Mouse (Mus musculus): ENCODE data around the gene Zkscan5.
"Not testable (repeated sequence)": the region's sequence is repeated elsewhere in the genome, so short reads cannot be mapped to it uniquely, and the experiment has no call there.

Zkscan5 gene

DNA sequence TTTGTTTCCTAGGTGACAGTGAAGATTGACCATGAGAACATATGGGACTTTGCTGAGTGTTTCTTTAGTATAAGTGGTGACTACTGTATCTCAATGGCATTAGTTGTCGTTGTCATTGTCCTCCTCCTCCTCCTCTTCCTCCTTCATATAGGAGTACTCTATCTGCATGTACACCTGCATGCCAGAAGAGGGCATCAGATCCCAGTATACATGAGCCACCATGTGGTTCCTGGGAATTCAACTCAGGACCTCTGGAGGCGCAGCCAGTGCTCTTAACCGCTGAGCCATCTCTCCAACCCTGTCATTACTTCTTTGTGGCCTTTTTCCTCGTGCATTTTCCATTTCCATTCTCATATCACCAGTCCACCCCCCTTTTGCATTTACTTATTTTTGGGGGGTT, 10.3 kb downstream of the Zkscan5 start:
- DNase-seq = no peak

DNA sequence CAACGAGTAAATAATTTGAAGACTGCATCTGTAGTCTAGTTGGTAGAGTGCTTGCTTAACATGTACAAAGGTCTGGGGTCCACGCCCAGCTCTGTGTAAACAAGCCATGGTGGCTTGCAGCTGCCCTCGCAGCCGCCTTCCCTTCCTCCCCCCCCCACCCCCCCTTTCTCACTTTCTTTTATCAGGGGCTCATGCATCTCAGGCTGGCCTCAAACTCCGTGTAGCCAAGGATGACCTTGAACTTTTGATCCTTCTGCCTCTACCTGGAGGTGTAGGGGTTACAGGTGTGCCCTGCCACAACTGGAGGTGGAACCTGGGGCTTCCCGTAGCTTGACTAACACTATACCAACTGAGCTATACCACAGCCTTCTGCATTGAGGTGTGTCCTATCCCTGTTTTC, 13.4 kb downstream of the Zkscan5 start:
- DNase-seq = no peak

DNA sequence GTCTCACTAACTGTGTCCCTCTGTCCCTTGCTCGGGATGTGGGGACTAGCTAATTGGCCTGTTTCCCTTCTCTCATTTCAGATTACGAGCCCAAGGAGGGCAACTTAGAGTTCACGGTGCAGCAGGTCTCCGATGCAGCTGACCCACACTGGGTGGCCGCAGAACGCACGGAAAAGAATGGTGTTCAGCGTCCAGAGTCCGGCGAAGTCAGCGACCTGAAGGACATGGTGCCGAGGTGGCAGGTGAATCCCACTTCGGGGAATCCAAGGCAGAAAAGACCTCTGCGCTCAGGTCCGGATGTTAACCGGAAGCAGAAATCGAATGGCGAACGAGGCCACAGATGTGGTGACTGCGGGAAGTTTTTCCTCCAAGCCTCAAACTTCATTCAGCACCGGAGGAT, 13.8 kb downstream of the Zkscan5 start:
- DNase-seq = no peak

DNA sequence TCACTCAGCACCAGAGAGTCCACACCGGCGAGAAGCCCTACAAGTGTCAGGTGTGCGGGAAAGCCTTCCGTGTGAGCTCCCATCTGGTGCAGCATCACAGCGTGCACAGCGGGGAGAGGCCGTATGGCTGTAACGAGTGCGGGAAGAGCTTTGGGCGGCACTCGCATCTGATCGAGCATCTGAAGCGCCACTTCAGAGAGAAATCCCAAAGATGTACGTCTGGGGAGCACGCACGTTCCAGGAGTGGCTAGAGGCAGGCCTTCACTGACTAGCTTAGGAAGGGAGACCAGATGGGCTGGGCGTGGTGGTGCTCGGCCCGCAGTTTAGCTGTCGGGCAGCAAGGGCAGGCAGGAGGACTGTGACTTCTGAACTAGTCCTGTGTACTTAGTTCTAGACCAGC, 14.3 kb downstream of the Zkscan5 start:
- DNase-seq = no peak

DNA sequence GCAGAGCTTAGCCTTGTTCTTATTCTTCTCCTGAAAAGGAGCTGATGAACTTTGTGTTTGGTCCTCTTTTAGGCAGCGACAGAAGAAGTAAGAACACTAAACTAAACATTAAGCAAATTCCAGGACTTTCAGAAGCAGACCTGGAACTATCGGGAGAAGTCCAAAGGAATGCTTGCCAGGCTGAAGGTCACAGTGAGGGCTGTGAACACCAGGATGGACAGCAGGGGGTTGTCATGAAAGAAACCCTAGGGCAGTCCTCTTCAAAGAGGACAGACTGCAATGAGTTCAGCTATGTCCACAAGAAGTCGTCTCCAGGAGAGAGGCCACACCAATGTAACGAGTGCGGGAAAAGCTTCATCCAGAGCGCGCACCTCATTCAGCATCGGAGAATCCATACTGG, 15.6 kb downstream of the Zkscan5 start:
- no peak for DNase-seq

DNA sequence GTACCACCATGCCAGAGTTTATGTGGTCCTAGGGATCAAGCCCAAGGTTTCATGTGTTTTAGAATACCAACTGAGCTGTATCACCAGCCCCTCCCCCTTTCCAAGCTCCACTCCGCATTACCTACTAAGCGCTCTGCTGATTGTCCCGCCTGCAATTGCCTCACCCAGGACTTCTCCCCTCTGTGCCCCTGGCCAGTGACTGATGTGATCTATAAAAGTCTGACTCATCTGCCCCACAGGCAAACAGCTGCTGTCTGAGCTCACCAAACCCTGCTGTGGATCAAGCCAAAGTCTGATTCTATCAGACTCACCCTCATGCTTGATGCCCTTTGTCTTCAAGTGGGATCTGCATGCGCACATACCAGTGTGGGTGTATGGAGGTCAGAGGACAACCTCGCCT, 18.5 kb downstream of the Zkscan5 start:
- DNase-seq = no peak

DNA sequence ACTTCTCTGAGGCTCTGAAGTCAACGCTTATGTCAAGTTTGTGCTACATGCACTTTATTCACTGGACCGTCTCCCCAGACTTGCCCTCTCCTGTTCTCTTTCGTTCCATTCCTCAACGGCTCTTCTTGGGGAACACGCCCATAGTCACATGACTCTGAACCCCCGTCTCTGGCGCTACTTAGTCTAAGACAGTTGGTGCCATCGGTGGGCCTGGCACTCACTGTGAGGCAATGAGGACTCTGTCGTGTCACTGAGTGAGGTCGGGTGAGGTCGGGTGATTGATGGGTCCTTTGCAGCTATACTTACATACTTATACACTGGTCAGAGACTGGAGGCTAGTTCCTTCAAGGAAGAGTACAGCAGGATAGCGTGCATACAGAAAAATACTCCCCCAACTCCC, 19.0 kb downstream of the Zkscan5 start:
- DNase-seq = no peak

DNA sequence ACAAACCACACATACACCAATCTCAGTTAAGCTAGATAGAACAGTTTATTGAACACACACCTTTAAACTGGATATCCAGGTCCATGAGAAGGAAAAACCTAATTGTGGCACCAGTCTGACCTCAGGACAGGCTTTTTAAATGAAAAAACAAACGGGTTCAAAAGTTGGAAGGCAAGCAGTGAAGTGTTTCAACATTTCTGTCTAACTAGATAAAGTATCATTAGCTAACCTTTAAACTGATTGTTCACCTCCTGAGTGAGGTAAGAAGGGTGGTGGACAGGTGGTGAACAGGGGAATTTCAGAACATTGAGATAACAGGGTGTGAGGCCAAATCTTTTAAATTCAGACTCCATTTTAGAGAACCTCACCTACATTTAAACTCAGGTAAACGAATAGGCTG, 22.1 kb downstream of the Zkscan5 start:
- DNase-seq = no peak

DNA sequence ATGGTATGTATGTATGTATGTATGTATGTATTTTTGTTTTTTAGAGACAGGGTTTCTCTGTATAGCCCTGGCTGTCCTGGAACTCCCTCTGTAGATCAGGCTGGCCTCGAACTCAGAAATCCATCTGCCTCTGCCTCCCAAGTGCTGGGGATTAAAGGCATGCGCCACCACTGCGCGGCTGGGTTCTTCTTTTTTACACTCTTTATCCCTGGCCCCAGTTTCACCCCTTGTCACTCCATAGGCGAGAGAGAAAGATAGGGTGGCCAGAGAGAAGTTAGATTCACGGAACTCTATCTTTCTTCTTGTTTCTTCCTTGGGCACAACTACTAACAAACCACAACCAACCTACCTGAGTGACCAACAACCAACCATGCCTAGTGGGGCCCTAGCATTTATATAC, 24.9 kb downstream of the Zkscan5 start:
- DNase-seq = not testable (repeated sequence)

DNA sequence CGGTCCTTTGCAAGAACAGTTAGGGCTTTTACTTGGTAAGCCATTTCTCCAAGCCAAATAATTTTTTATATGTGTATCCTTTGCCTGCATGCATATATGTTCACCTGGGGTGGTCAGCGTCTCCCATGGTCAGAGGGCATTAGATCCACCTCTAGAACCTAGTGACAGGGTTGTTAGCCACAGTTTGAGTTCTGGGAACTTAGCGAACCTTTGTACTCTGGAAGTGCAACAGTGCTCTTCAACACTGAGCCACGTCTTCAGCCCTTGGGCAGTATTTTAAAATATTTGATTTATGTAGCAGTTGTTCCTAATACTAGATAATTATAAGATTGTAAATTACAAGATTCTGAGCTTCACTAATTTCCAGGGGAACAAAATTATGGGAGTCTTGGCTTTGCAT, 26.3 kb downstream of the Zkscan5 start:
- no peak for DNase-seq

DNA sequence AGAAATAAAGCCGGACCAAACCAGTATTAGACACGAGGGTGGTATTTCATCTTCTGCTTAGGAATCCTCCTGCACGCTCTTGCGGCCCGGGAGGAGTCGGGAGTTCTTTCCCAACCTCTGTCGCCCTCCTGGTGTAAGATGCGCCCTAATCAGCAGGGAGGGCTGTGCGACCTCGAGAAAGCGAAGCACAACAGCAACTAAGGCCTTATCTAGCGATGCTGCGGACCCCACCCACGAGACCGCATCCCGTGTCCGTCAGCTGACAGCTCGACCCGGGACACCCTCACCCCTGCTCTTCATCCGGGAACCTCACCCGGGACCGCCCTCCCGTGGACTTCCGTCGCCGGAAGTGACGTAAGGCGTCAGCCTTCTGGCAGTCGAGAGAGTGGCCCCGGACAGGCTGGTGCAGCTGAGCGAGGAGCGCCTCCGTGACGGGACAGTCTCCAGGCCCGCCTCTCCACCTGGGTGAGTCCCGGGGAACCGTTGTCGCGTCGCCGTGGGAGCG, 27.1 kb downstream of the Zkscan5 start, which contains the start of gene Zfp655:
Gene Zfp655, plus strand, starts transcription at position 349 of the 505 bp plus-strand sequence.
- peak; percentile 98 for DNase-seq

DNA sequence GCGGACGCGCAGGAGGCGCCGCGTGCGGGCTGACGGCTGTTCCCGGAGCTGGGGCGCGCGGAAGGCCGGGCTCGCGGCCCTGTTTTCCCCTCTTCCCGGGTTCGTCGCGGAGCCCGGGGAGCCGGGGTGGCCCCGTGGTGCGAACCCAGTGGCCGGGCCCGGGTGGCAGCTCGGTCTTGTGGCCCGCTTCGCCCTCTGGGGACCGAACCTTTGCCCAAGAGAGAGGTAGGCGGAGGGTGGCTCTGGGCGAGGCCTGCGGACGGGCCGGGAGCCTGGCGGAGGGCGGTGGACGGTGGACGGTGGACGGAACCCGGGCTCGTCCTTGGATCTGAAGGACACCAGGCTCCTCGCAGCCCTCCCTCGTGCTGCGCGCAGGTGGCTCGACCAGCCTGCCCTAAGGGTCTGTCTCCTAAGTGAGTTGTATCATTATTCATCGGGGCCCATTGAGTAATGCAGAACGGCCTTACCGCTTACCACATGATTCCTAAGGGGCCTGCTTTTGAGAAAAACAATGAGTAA, 27.6 kb downstream of the Zkscan5 start:
- DNase-seq = no peak

DNA sequence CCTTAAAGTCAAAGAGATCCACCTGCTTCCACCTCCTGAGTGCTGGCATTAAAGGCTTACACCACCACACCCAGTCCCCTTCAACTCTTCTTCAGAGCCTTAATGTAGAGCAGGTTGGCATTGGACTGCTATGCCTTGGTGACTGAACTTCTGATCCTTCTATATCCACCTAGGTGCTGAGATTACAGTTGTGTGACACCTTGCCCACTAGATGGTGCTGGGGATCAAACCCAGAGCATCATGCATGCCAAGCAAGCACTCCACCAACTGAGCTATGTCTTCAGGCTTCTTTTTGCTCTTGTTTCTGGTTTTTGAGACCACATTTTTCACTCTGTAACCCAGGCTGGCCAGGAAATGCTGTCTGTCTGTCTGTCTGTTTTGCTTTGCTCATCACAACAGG, 30.3 kb downstream of the Zkscan5 start:
- peak in 1 of 2 experiments; percentile 30 for DNase-seq

DNA sequence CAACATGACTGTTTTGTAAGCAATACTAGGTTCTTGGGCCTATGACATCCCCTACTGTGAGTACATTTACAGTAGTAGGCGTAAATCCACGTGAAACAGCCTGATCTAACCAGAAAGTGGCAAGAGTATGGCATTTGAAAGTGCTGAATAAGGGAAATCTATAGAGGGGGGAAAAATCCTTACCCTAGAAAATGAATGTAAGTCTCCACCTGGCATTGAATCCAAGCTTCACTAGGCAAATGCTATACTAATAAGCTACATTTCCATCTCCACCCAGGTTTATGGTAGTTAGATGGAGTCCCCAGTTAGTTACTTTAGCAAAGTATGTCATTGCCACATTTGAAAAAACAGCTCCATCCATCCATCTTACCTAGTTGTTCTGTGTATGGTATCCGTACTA, 45.2 kb downstream of the Zkscan5 start:
- no peak for DNase-seq
